Mouse (Mus musculus): ENCODE results near the gene Cavin3. TPM values are rescaled to one million over a fixed set of nuclear protein-coding genes. Genes with fewer than 3 reads are reported as not detected.

Cavin3 gene
- polyA plus RNA-seq, 1 experiment from 2014 or later: 80.5 TPM

- no peaks in the 10 kb centered on the region; the same call in 1 of the 2 replicates for H3K27me3 ChIP-seq (replicated peaks; ENCODE audit: control insufficient read depth, insufficient read depth, low read length)
- no peaks in the 10 kb centered on the region for H3K36me3 ChIP-seq (ENCODE audit: control insufficient read depth, insufficient read depth, low read length)
- no peak overlapping the region for H3K4me2 ChIP-seq (ENCODE audit: low read depth, low read length)
- H3K4me3 ChIP-seq (ENCODE audit: low read length): no peak overlapping the region
- ATAC-seq: no peak
- H3K9me3 ChIP-seq (ENCODE audit: control insufficient read depth, low read length): no peaks in the 10 kb centered on the region
- H3K9ac ChIP-seq (ENCODE audit: low read depth, low read length): no peak overlapping the region
- H3K4me1 ChIP-seq (ENCODE audit: control insufficient read depth, insufficient read depth, low read length): peaks cover 9% of the 10 kb centered on the region
- no peak overlapping the region for H3K27ac ChIP-seq (ENCODE audit: low read length)
- WGBS: 58% methylated on average over 5 of the region's 5 CpGs
These were observed 2.9 kb upstream of the Cavin3 start for GRCm38 (mm10) chr7:105485029-105485428.

- Histone ChIP-seq H3K9me3 (ENCODE audit: control insufficient read depth, low read length) (no peaks in the 10 kb centered on the region), H3K9ac (ENCODE audit: low read depth, low read length) (peak overlapping the region; percentile 84), H3K36me3 (ENCODE audit: control insufficient read depth, insufficient read depth, low read length) (no peaks in the 10 kb centered on the region), H3K27me3 (replicated peaks; ENCODE audit: control insufficient read depth, insufficient read depth, low read length) (no peaks in the 10 kb centered on the region; the same call in 1 of the 2 replicates), H3K4me3 (ENCODE audit: low read length) (peak overlapping the region; percentile 58), H3K4me1 (ENCODE audit: control insufficient read depth, insufficient read depth, low read length) (peaks cover 9% of the 10 kb centered on the region), H3K4me2 (ENCODE audit: low read depth, low read length) (peak overlapping the region; percentile 89), H3K27ac (ENCODE audit: low read length) (peak overlapping the region; percentile 92)
- 41% methylated on average over 8 of the region's 8 CpGs for WGBS
- ATAC-seq: peak; percentile 84
These were observed 326 bp upstream of the Cavin3 start for GRCm38 (mm10) chr7:105482426-105482825.

- Histone ChIP-seq H3K9ac (ENCODE audit: low read depth, low read length) (peak overlapping the region; percentile 84), H3K9me3 (ENCODE audit: control insufficient read depth, low read length) (no peaks in the 10 kb centered on the region), H3K4me3 (ENCODE audit: low read length) (peak overlapping the region; percentile 58), H3K36me3 (ENCODE audit: control insufficient read depth, insufficient read depth, low read length) (no peaks in the 10 kb centered on the region), H3K4me1 (ENCODE audit: control insufficient read depth, insufficient read depth, low read length) (peaks cover 9% of the 10 kb centered on the region), H3K4me2 (ENCODE audit: low read depth, low read length) (peak overlapping the region; percentile 89), H3K27ac (ENCODE audit: low read length) (peak overlapping the region; percentile 92), H3K27me3 (replicated peaks; ENCODE audit: control insufficient read depth, insufficient read depth, low read length) (no peaks in the 10 kb centered on the region; the same call in 1 of the 2 replicates)
- ATAC-seq: peak; percentile 5; the same call in 1 of the 2 replicates
- WGBS: 65% methylated on average over 23 of the region's 23 CpGs
These were observed 1.3 kb downstream of the Cavin3 start for GRCm38 (mm10) chr7:105480561-105481504.

- Histone ChIP-seq H3K36me3 (ENCODE audit: control insufficient read depth, insufficient read depth, low read length) (no peaks in the 10 kb centered on the region), H3K4me1 (ENCODE audit: control insufficient read depth, insufficient read depth, low read length) (peaks cover 9% of the 10 kb centered on the region), H3K27ac (ENCODE audit: low read length) (no peak overlapping the region), H3K4me3 (ENCODE audit: low read length) (peak overlapping the region; percentile 58; the same call in 1 of the 2 replicates), H3K9ac (ENCODE audit: low read depth, low read length) (no peak overlapping the region), H3K9me3 (ENCODE audit: control insufficient read depth, low read length) (no peaks in the 10 kb centered on the region), H3K27me3 (replicated peaks; ENCODE audit: control insufficient read depth, insufficient read depth, low read length) (no peaks in the 10 kb centered on the region; the same call in 1 of the 2 replicates), H3K4me2 (ENCODE audit: low read depth, low read length) (peak overlapping the region; percentile 89; the same call in 1 of the 2 replicates)
- no peak for ATAC-seq
- WGBS: 58% methylated on average over 5 of the region's 5 CpGs
These were observed 2.0 kb downstream of the Cavin3 start for GRCm38 (mm10) chr7:105480081-105480480.

- no peak overlapping the region for H3K4me2 ChIP-seq (ENCODE audit: low read depth, low read length)
- WGBS: 83% methylated on average over 6 of the region's 6 CpGs
- H3K4me3 ChIP-seq (ENCODE audit: low read length): no peak overlapping the region
- H3K36me3 ChIP-seq (ENCODE audit: control insufficient read depth, insufficient read depth, low read length): no peaks in the 10 kb centered on the region
- ATAC-seq: no peak
- no peak overlapping the region for H3K27ac ChIP-seq (ENCODE audit: low read length)
- H3K27me3 ChIP-seq (replicated peaks; ENCODE audit: control insufficient read depth, insufficient read depth, low read length): no peaks in the 10 kb centered on the region; the same call in 1 of the 2 replicates
- H3K9ac ChIP-seq (ENCODE audit: low read depth, low read length): no peak overlapping the region
- H3K9me3 ChIP-seq (ENCODE audit: control insufficient read depth, low read length): no peaks in the 10 kb centered on the region
- peaks cover 9% of the 10 kb centered on the region for H3K4me1 ChIP-seq (ENCODE audit: control insufficient read depth, insufficient read depth, low read length)
These were observed 2.9 kb downstream of the Cavin3 start for GRCm38 (mm10) chr7:105479232-105479631.

- Histone ChIP-seq H3K36me3 (ENCODE audit: control insufficient read depth, insufficient read depth, low read length) (no peaks in the 10 kb centered on the region), H3K4me3 (ENCODE audit: low read length) (no peak overlapping the region), H3K4me1 (ENCODE audit: control insufficient read depth, insufficient read depth, low read length) (peaks cover 9% of the 10 kb centered on the region), H3K9ac (ENCODE audit: low read depth, low read length) (no peak overlapping the region), H3K27me3 (replicated peaks; ENCODE audit: control insufficient read depth, insufficient read depth, low read length) (no peaks in the 10 kb centered on the region), H3K4me2 (ENCODE audit: low read depth, low read length) (no peak overlapping the region), H3K9me3 (ENCODE audit: control insufficient read depth, low read length) (no peaks in the 10 kb centered on the region), H3K27ac (ENCODE audit: low read length) (no peak overlapping the region)
- 82% methylated on average over 8 of the region's 8 CpGs for WGBS
- no peak for ATAC-seq
These were observed 3.8 kb downstream of the Cavin3 start for GRCm38 (mm10) chr7:105478344-105478743.

GRCm38 (mm10) chr7:105477841-105478240, 4.3 kb downstream of the Cavin3 start:
- Histone ChIP-seq H3K4me1 (ENCODE audit: control insufficient read depth, insufficient read depth, low read length) (peaks cover 9% of the 10 kb centered on the region), H3K36me3 (ENCODE audit: control insufficient read depth, insufficient read depth, low read length) (no peaks in the 10 kb centered on the region), H3K9ac (ENCODE audit: low read depth, low read length) (no peak overlapping the region), H3K27ac (ENCODE audit: low read length) (no peak overlapping the region), H3K4me2 (ENCODE audit: low read depth, low read length) (no peak overlapping the region), H3K27me3 (replicated peaks; ENCODE audit: control insufficient read depth, insufficient read depth, low read length) (no peaks in the 10 kb centered on the region), H3K9me3 (ENCODE audit: control insufficient read depth, low read length) (no peaks in the 10 kb centered on the region), H3K4me3 (ENCODE audit: low read length) (no peak overlapping the region)
- 58% methylated on average over 3 of the region's 3 CpGs for WGBS
- ATAC-seq: no peak

GRCm38 (mm10) chr7:105477433-105477700, 4.7 kb downstream of the Cavin3 start:
- no peak overlapping the region for H3K4me3 ChIP-seq (ENCODE audit: low read length)
- H3K9me3 ChIP-seq (ENCODE audit: control insufficient read depth, low read length): no peaks in the 10 kb centered on the region
- H3K9ac ChIP-seq (ENCODE audit: low read depth, low read length): no peak overlapping the region
- H3K27me3 ChIP-seq (replicated peaks; ENCODE audit: control insufficient read depth, insufficient read depth, low read length): no peaks in the 10 kb centered on the region
- no peak for ATAC-seq
- H3K4me1 ChIP-seq (ENCODE audit: control insufficient read depth, insufficient read depth, low read length): peaks cover 6% of the 10 kb centered on the region
- no peak overlapping the region for H3K4me2 ChIP-seq (ENCODE audit: low read depth, low read length)
- no peak overlapping the region for H3K27ac ChIP-seq (ENCODE audit: low read length)
- WGBS: 88% methylated on average over 1 of the region's 1 CpGs
- H3K36me3 ChIP-seq (ENCODE audit: control insufficient read depth, insufficient read depth, low read length): no peaks in the 10 kb centered on the region

GRCm38 (mm10) chr7:105476683-105477432, 5.2 kb downstream of the Cavin3 start:
- H3K9me3 ChIP-seq (ENCODE audit: control insufficient read depth, low read length): no peaks in the 10 kb centered on the region
- 68% methylated on average over 10 of the region's 10 CpGs for WGBS

More at GRCm38 (mm10) chr7:105476683-105477432, 5.2 kb downstream of the Cavin3 start:
- Histone ChIP-seq H3K4me1 (ENCODE audit: control insufficient read depth, insufficient read depth, low read length) (peaks cover 1% of the 10 kb centered on the region; the same call in 1 of the 2 replicates), H3K27me3 (replicated peaks; ENCODE audit: control insufficient read depth, insufficient read depth, low read length) (no peaks in the 10 kb centered on the region), H3K4me2 (ENCODE audit: low read depth, low read length) (no peak overlapping the region), H3K27ac (ENCODE audit: low read length) (no peak overlapping the region), H3K36me3 (ENCODE audit: control insufficient read depth, insufficient read depth, low read length) (no peaks in the 10 kb centered on the region), H3K9ac (ENCODE audit: low read depth, low read length) (no peak overlapping the region), H3K4me3 (ENCODE audit: low read length) (no peak overlapping the region)
- no peak for ATAC-seq
